In the genomic region with DNA sequence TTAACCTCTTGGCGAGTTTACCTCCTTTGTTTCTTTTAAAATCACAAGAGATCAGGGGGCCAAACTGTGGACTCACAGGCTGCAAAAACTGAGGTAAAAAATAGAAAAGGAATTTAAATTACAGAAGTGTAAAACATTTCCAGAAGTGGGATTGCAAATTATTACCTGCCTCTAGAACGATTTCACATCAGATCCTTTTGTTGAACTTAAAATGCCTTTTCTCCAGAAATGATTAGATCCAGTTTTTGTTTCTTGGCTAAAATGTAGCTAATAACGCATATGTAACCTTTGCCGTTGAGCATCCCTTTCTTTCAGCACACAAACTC, we compare ENCODE assay signal across 18 mouse cellular contexts.
DNase-seq lines count a peak whose midpoint lies in the region; ATAC-seq and TF ChIP-seq lines count a peak whose summit lies in the region.
"Had no signal": no experiment of that assay in that cellular context is flagged by ENCODE, and none has a peak within 500 bp of the region (broad histone marks: within the 10 kb centered on the region; RNA-seq: fewer than 3 reads in every experiment).

No protein-coding gene starts in this region.

- peaks cover 41% of the 10 kb centered on the region for H3K4me1 ChIP-seq in hindbrain, embryonic 10.5 days (replicated peaks)
- H3K4me1 ChIP-seq in hindbrain, postnatal 0 days (ENCODE audit: insufficient read depth, low read length), result no peaks in the 10 kb centered on the region
- no peaks in the 10 kb centered on the region for H3K4me1 ChIP-seq in embryonic facial prominence, embryonic 11.5 days (ENCODE audit: control insufficient read depth, insufficient read depth, low read length)
- H3K4me1 ChIP-seq in hindbrain, embryonic 12.5 days, result peaks cover 16% of the 10 kb centered on the region
- peaks cover 7% of the 10 kb centered on the region; the same call in 1 of the 2 replicates for H3K4me1 ChIP-seq in midbrain, embryonic 16.5 days (ENCODE audit: control insufficient read depth, insufficient read depth, low read length)

- H3K4me2 ChIP-seq in hindbrain, postnatal 0 days (ENCODE audit: low read depth, low read length), result no peak overlapping the region
- H3K4me2 ChIP-seq in embryonic facial prominence, embryonic 11.5 days (ENCODE audit: low read depth, low read length), result no peak overlapping the region
- H3K4me2 ChIP-seq in hindbrain, embryonic 12.5 days (replicated peaks), result peak overlapping the region; percentile 22; the same call in 1 of the 2 replicates
- H3K4me2 ChIP-seq in midbrain, embryonic 16.5 days (ENCODE audit: low read length), result no peak overlapping the region
- H3K4me2 ChIP-seq: heart, embryonic 11.5 days; liver, embryonic 12.5 days; lung, embryonic 14.5 days had no signal

- no peak for DNase-seq in hindbrain, embryonic 10.5 days (ENCODE audit: low spot score)
- DNase-seq in hindbrain, postnatal 0 days (ENCODE audit: low spot score), result no peak
- DNase-seq in embryonic facial prominence, embryonic 11.5 days (ENCODE audit: low spot score), result peak; percentile 30
- no peak for DNase-seq in heart, adult 11 months
- DNase-seq: adrenal gland, adult 8-10 months; cerebellum, adult 2 months; gastrocnemius, postnatal 36 days; heart, postnatal 14 days; lung, embryonic 14.5 days; right cerebral cortex, adult 18-20 months; thymus, postnatal 36 days had no signal

- peak overlapping the region; percentile 86 for H3K27ac ChIP-seq in hindbrain, embryonic 10.5 days
- H3K27ac ChIP-seq in hindbrain, postnatal 0 days, result no peak overlapping the region
- no peak overlapping the region for H3K27ac ChIP-seq in embryonic facial prominence, embryonic 11.5 days (replicated peaks; ENCODE audit: low read depth, low read length)
- H3K27ac ChIP-seq in hindbrain, embryonic 12.5 days, result peak overlapping the region; percentile 82
- peak overlapping the region; percentile 22; the same call in 1 of the 2 replicates for H3K27ac ChIP-seq in midbrain, embryonic 16.5 days (ENCODE audit: low read length)
- H3K27ac ChIP-seq: kidney, postnatal 0 days; liver, embryonic 12.5 days had no signal

- TF ChIP-seq CTCF in hindbrain, postnatal 0 days (IDR thresholded peaks at IDR 0.05; ENCODE audit: low read depth), result no peak

- no peaks in the 10 kb centered on the region for H3K9me3 ChIP-seq in hindbrain, embryonic 10.5 days
- H3K9me3 ChIP-seq in hindbrain, postnatal 0 days (ENCODE audit: low read length), result no peaks in the 10 kb centered on the region
- no peaks in the 10 kb centered on the region for H3K9me3 ChIP-seq in embryonic facial prominence, embryonic 11.5 days (replicated peaks; ENCODE audit: control insufficient read depth, low read length)
- no peaks in the 10 kb centered on the region for H3K9me3 ChIP-seq in hindbrain, embryonic 12.5 days (replicated peaks)
- no peaks in the 10 kb centered on the region for H3K9me3 ChIP-seq in midbrain, embryonic 16.5 days (replicated peaks; ENCODE audit: control insufficient read depth, low read length, poor library complexity, severe bottlenecking)
- H3K9me3 ChIP-seq: liver, embryonic 12.5 days had no signal

- H3K4me3 ChIP-seq in hindbrain, embryonic 10.5 days, result peak overlapping the region; percentile 27; the same call in 1 of the 2 replicates
- H3K4me3 ChIP-seq in hindbrain, postnatal 0 days (ENCODE audit: low read length), result no peak overlapping the region
- no peak overlapping the region for H3K4me3 ChIP-seq in embryonic facial prominence, embryonic 11.5 days (ENCODE audit: low read depth, low read length)
- H3K4me3 ChIP-seq in hindbrain, embryonic 12.5 days, result no peak overlapping the region
- no peak overlapping the region for H3K4me3 ChIP-seq in midbrain, embryonic 16.5 days (ENCODE audit: low read depth, low read length)
- H3K4me3 ChIP-seq: liver, embryonic 12.5 days had no signal

- H3K9ac ChIP-seq in hindbrain, postnatal 0 days (replicated peaks; ENCODE audit: low read length), result no peak overlapping the region
- H3K9ac ChIP-seq in embryonic facial prominence, embryonic 11.5 days (replicated peaks; ENCODE audit: low read length), result no peak overlapping the region
- no peak overlapping the region for H3K9ac ChIP-seq in hindbrain, embryonic 12.5 days
- no peak overlapping the region for H3K9ac ChIP-seq in midbrain, embryonic 16.5 days (ENCODE audit: low read depth, low read length)
- H3K9ac ChIP-seq: liver, embryonic 12.5 days; lung, embryonic 14.5 days had no signal

- 38% methylated on average over 4 of the region's 4 CpGs for WGBS in hindbrain, embryonic 10.5 days
- WGBS in hindbrain, postnatal 0 days, result 49% methylated on average over 4 of the region's 4 CpGs
- 28% methylated on average over 4 of the region's 4 CpGs for WGBS in embryonic facial prominence, embryonic 11.5 days
- WGBS in hindbrain, embryonic 12.5 days, result 43% methylated on average over 4 of the region's 4 CpGs
- 25% methylated on average over 4 of the region's 4 CpGs for WGBS in midbrain, embryonic 16.5 days

- ATAC-seq in hindbrain, postnatal 0 days, result no peak
- no peak for ATAC-seq in embryonic facial prominence, embryonic 11.5 days (replicated peaks; ENCODE audit: insufficient number of reproducible peaks, low FRiP score, low TSS enrichment, low read depth)
- no peak for ATAC-seq in hindbrain, embryonic 12.5 days (ENCODE audit: low FRiP score)
- ATAC-seq in midbrain, embryonic 16.5 days, result no peak
- no peak for ATAC-seq in inflammation-experienced regulatory T-cells, adult 6 months
- ATAC-seq: intestine, postnatal 0 days; liver, embryonic 12.5 days had no signal

- no peaks in the 10 kb centered on the region for H3K27me3 ChIP-seq in hindbrain, embryonic 10.5 days (ENCODE audit: insufficient read depth, poor library complexity, severe bottlenecking)
- no peaks in the 10 kb centered on the region for H3K27me3 ChIP-seq in hindbrain, postnatal 0 days (ENCODE audit: insufficient read depth, low read length)
- no peaks in the 10 kb centered on the region for H3K27me3 ChIP-seq in embryonic facial prominence, embryonic 11.5 days (ENCODE audit: control insufficient read depth, insufficient read depth, low read length)
- no peaks in the 10 kb centered on the region for H3K27me3 ChIP-seq in hindbrain, embryonic 12.5 days
- H3K27me3 ChIP-seq in midbrain, embryonic 16.5 days (ENCODE audit: control insufficient read depth, insufficient read depth, low read depth, low read length), result no peaks in the 10 kb centered on the region
- H3K27me3 ChIP-seq: liver, embryonic 12.5 days had no signal

- H3K36me3 ChIP-seq in hindbrain, embryonic 10.5 days, result no peaks in the 10 kb centered on the region
- H3K36me3 ChIP-seq in hindbrain, postnatal 0 days (ENCODE audit: insufficient read depth, low read length), result no peaks in the 10 kb centered on the region
- H3K36me3 ChIP-seq in embryonic facial prominence, embryonic 11.5 days (replicated peaks; ENCODE audit: control insufficient read depth, insufficient read depth, low read depth, low read length), result no peaks in the 10 kb centered on the region
- no peaks in the 10 kb centered on the region for H3K36me3 ChIP-seq in hindbrain, embryonic 12.5 days
- H3K36me3 ChIP-seq in midbrain, embryonic 16.5 days (ENCODE audit: control insufficient read depth, insufficient read depth, low read length), result no peaks in the 10 kb centered on the region
- H3K36me3 ChIP-seq: liver, embryonic 12.5 days had no signal

Comparison
In these comparisons a context has a peak if more than half of its experiments do, and no peak if none do; other contexts are left out.
1. H3K27ac ChIP-seq: peak in hindbrain, embryonic 10.5 days (single experiment), hindbrain, embryonic 12.5 days (single experiment) and midbrain, embryonic 16.5 days (single experiment); none in hindbrain, postnatal 0 days (single experiment) and embryonic facial prominence, embryonic 11.5 days (single experiment).